Mouse (Mus musculus): ENCODE measurements at regions not wholly inside any gene's neighbourhood (a gene's known extent, or its start where the extent isn't known, plus 50 kb on each side); places are given as distances from the start of the nearest gene placed in this dataset.

- H3K36me3 ChIP-seq (ENCODE audit: insufficient read depth, low read length), result no peaks in the 10 kb centered on the region
- no peaks in the 10 kb centered on the region for H3K9me3 ChIP-seq (ENCODE audit: low read length)
Measured at GRCm38 (mm10) chr6:31039485-31039884, 80.6 kb upstream of the Klf14 start.

GRCm38 (mm10) chr6:31040783-31041182 is 81.9 kb upstream of the Klf14 start:
- WGBS, result 86% methylated on average over 6 of the region's 6 CpGs
- Histone ChIP-seq H3K9ac (replicated peaks; ENCODE audit: low read length) (no peak overlapping the region), H3K4me2 (replicated peaks; ENCODE audit: low read depth, low read length) (no peak overlapping the region), H3K9me3 (ENCODE audit: low read length) (no peaks in the 10 kb centered on the region), H3K27me3 (ENCODE audit: insufficient read depth, low read length) (no peaks in the 10 kb centered on the region), H3K4me1 (ENCODE audit: insufficient read depth, low read length) (no peaks in the 10 kb centered on the region), H3K27ac (ENCODE audit: low read length) (no peak overlapping the region), H3K4me3 (ENCODE audit: low read length) (no peak overlapping the region), H3K36me3 (ENCODE audit: insufficient read depth, low read length) (no peaks in the 10 kb centered on the region)
- ATAC-seq (ENCODE audit: low FRiP score, low TSS enrichment), result no peak

More at GRCm38 (mm10) chr6:31039485-31039884, 80.6 kb upstream of the Klf14 start:
- Histone ChIP-seq H3K27me3 (ENCODE audit: insufficient read depth, low read length) (no peaks in the 10 kb centered on the region), H3K4me2 (replicated peaks; ENCODE audit: low read depth, low read length) (no peak overlapping the region), H3K27ac (ENCODE audit: low read length) (no peak overlapping the region), H3K9ac (replicated peaks; ENCODE audit: low read length) (no peak overlapping the region), H3K4me3 (ENCODE audit: low read length) (no peak overlapping the region), H3K4me1 (ENCODE audit: insufficient read depth, low read length) (no peaks in the 10 kb centered on the region)
- WGBS, result 68% methylated on average over 6 of the region's 6 CpGs
- no peak for ATAC-seq (ENCODE audit: low FRiP score, low TSS enrichment)

GRCm38 (mm10) chr6:31043368-31043767 is 84.5 kb upstream of the Klf14 start:
- H3K4me3 ChIP-seq (ENCODE audit: low read length), result no peak overlapping the region
- no peaks in the 10 kb centered on the region for H3K36me3 ChIP-seq (ENCODE audit: insufficient read depth, low read length)
- H3K27me3 ChIP-seq (ENCODE audit: insufficient read depth, low read length), result no peaks in the 10 kb centered on the region
- 96% methylated on average over 4 of the region's 4 CpGs for WGBS
- ATAC-seq (ENCODE audit: low FRiP score, low TSS enrichment), result no peak
- H3K4me2 ChIP-seq (replicated peaks; ENCODE audit: low read depth, low read length), result no peak overlapping the region
- H3K9me3 ChIP-seq (ENCODE audit: low read length), result no peaks in the 10 kb centered on the region
- H3K27ac ChIP-seq (ENCODE audit: low read length), result no peak overlapping the region
- no peak overlapping the region for H3K9ac ChIP-seq (replicated peaks; ENCODE audit: low read length)
- no peaks in the 10 kb centered on the region for H3K4me1 ChIP-seq (ENCODE audit: insufficient read depth, low read length)

GRCm38 (mm10) chr6:31043919-31044318 is 85.0 kb upstream of the Klf14 start:
- no peak for ATAC-seq (ENCODE audit: low FRiP score, low TSS enrichment)
- Histone ChIP-seq H3K4me1 (ENCODE audit: insufficient read depth, low read length) (no peaks in the 10 kb centered on the region), H3K27me3 (ENCODE audit: insufficient read depth, low read length) (no peaks in the 10 kb centered on the region), H3K9me3 (ENCODE audit: low read length) (no peaks in the 10 kb centered on the region), H3K27ac (ENCODE audit: low read length) (no peak overlapping the region), H3K4me3 (ENCODE audit: low read length) (no peak overlapping the region), H3K36me3 (ENCODE audit: insufficient read depth, low read length) (no peaks in the 10 kb centered on the region), H3K4me2 (replicated peaks; ENCODE audit: low read depth, low read length) (no peak overlapping the region), H3K9ac (replicated peaks; ENCODE audit: low read length) (no peak overlapping the region)
- WGBS, result 95% methylated on average over 3 of the region's 3 CpGs

GRCm38 (mm10) chr6:31046197-31046596 is 87.3 kb upstream of the Klf14 start:
- H3K36me3 ChIP-seq (ENCODE audit: insufficient read depth, low read length), result no peaks in the 10 kb centered on the region
- no peak overlapping the region for H3K4me3 ChIP-seq (ENCODE audit: low read length)
- H3K4me1 ChIP-seq (ENCODE audit: insufficient read depth, low read length), result no peaks in the 10 kb centered on the region
- ATAC-seq (ENCODE audit: low FRiP score, low TSS enrichment), result no peak
- 41% methylated on average over 3 of the region's 3 CpGs for WGBS
- no peak overlapping the region for H3K27ac ChIP-seq (ENCODE audit: low read length)
- no peaks in the 10 kb centered on the region for H3K27me3 ChIP-seq (ENCODE audit: insufficient read depth, low read length)
- H3K9me3 ChIP-seq (ENCODE audit: low read length), result no peaks in the 10 kb centered on the region
- H3K9ac ChIP-seq (replicated peaks; ENCODE audit: low read length), result no peak overlapping the region
- H3K4me2 ChIP-seq (replicated peaks; ENCODE audit: low read depth, low read length), result no peak overlapping the region

- Histone ChIP-seq H3K27ac (ENCODE audit: low read length) (no peak overlapping the region), H3K4me3 (ENCODE audit: low read length) (no peak overlapping the region), H3K4me2 (replicated peaks; ENCODE audit: low read depth, low read length) (no peak overlapping the region), H3K36me3 (ENCODE audit: insufficient read depth, low read length) (no peaks in the 10 kb centered on the region), H3K27me3 (ENCODE audit: insufficient read depth, low read length) (no peaks in the 10 kb centered on the region), H3K9ac (replicated peaks; ENCODE audit: low read length) (no peak overlapping the region), H3K9me3 (ENCODE audit: low read length) (no peaks in the 10 kb centered on the region), H3K4me1 (ENCODE audit: insufficient read depth, low read length) (no peaks in the 10 kb centered on the region)
- WGBS, result 62% methylated on average over 11 of the region's 11 CpGs
- no peak for ATAC-seq (ENCODE audit: low FRiP score, low TSS enrichment)
Measured at GRCm38 (mm10) chr6:31048920-31049576, 90.2 kb upstream of the Klf14 start.

- Histone ChIP-seq H3K27me3 (ENCODE audit: insufficient read depth, low read length) (no peaks in the 10 kb centered on the region), H3K4me1 (ENCODE audit: insufficient read depth, low read length) (no peaks in the 10 kb centered on the region), H3K9ac (replicated peaks; ENCODE audit: low read length) (no peak overlapping the region), H3K27ac (ENCODE audit: low read length) (no peak overlapping the region), H3K4me3 (ENCODE audit: low read length) (no peak overlapping the region), H3K9me3 (ENCODE audit: low read length) (no peaks in the 10 kb centered on the region), H3K36me3 (ENCODE audit: insufficient read depth, low read length) (no peaks in the 10 kb centered on the region), H3K4me2 (replicated peaks; ENCODE audit: low read depth, low read length) (no peak overlapping the region)
- 58% methylated on average over 5 of the region's 5 CpGs for WGBS
- no peak for ATAC-seq (ENCODE audit: low FRiP score, low TSS enrichment)
Measured at GRCm38 (mm10) chr6:31050831-31051230, 92.0 kb upstream of the Klf14 start.

- H3K36me3 ChIP-seq (ENCODE audit: insufficient read depth, low read length), result no peaks in the 10 kb centered on the region
Measured at GRCm38 (mm10) chr6:31051771-31052170, 92.9 kb upstream of the Klf14 start.

GRCm38 (mm10) chr6:31053003-31053402 is 94.1 kb upstream of the Klf14 start:
- Histone ChIP-seq H3K9ac (replicated peaks; ENCODE audit: low read length) (no peak overlapping the region), H3K4me3 (ENCODE audit: low read length) (no peak overlapping the region), H3K27me3 (ENCODE audit: insufficient read depth, low read length) (no peaks in the 10 kb centered on the region), H3K9me3 (ENCODE audit: low read length) (no peaks in the 10 kb centered on the region), H3K4me2 (replicated peaks; ENCODE audit: low read depth, low read length) (no peak overlapping the region), H3K36me3 (ENCODE audit: insufficient read depth, low read length) (no peaks in the 10 kb centered on the region), H3K27ac (ENCODE audit: low read length) (no peak overlapping the region), H3K4me1 (ENCODE audit: insufficient read depth, low read length) (no peaks in the 10 kb centered on the region)
- 6% methylated on average over 8 of the region's 8 CpGs for WGBS
- no peak for ATAC-seq (ENCODE audit: low FRiP score, low TSS enrichment)

More at GRCm38 (mm10) chr6:31051771-31052170, 92.9 kb upstream of the Klf14 start:
- Histone ChIP-seq H3K4me1 (ENCODE audit: insufficient read depth, low read length) (no peaks in the 10 kb centered on the region), H3K27ac (ENCODE audit: low read length) (no peak overlapping the region), H3K4me2 (replicated peaks; ENCODE audit: low read depth, low read length) (no peak overlapping the region), H3K9ac (replicated peaks; ENCODE audit: low read length) (no peak overlapping the region), H3K4me3 (ENCODE audit: low read length) (no peak overlapping the region), H3K9me3 (ENCODE audit: low read length) (no peaks in the 10 kb centered on the region), H3K27me3 (ENCODE audit: insufficient read depth, low read length) (no peaks in the 10 kb centered on the region)
- no peak for ATAC-seq (ENCODE audit: low FRiP score, low TSS enrichment)
- 64% methylated on average over 6 of the region's 6 CpGs for WGBS

GRCm38 (mm10) chr6:31056786-31057566 is 98.1 kb upstream of the Klf14 start:
- Histone ChIP-seq H3K27me3 (ENCODE audit: insufficient read depth, low read length) (no peaks in the 10 kb centered on the region), H3K4me1 (ENCODE audit: insufficient read depth, low read length) (no peaks in the 10 kb centered on the region), H3K9ac (replicated peaks; ENCODE audit: low read length) (no peak overlapping the region), H3K4me2 (replicated peaks; ENCODE audit: low read depth, low read length) (no peak overlapping the region), H3K4me3 (ENCODE audit: low read length) (no peak overlapping the region), H3K36me3 (ENCODE audit: insufficient read depth, low read length) (no peaks in the 10 kb centered on the region), H3K9me3 (ENCODE audit: low read length) (no peaks in the 10 kb centered on the region), H3K27ac (ENCODE audit: low read length) (no peak overlapping the region)
- no peak for ATAC-seq (ENCODE audit: low FRiP score, low TSS enrichment)
- 79% methylated on average over 12 of the region's 12 CpGs for WGBS
